Mouse (Mus musculus) thymus, adult 2 months (tissue): ENCODE measurements around the gene Lrp1.

Experiments
- CTCF ChIP-seq: fragments of 200-500 bp; IDR thresholded peaks from 2 replicates; pipeline ENCODE4 v1.5.1; 2012; ENCODE audit warnings: mild to moderate bottlenecking, control low read depth, low read length, moderate library complexity, borderline replicate concordance; ENCODE audit not compliant: control insufficient read depth, poor library complexity, insufficient read depth; ENCODE audit errors: extremely low read depth
- POLR2A ChIP-seq: fragments of 200-500 bp; IDR thresholded peaks from 2 replicates; pipeline ENCODE4 v1.6.1; 2012; ENCODE audit warnings: mild to moderate bottlenecking, low read length, control low read depth, moderate library complexity; ENCODE audit not compliant: control insufficient read depth, poor library complexity, insufficient read depth; ENCODE audit errors: extremely low read depth

GRCm38 (mm10) chr10:127542084-127542483 is 78.9 kb downstream of the Lrp1 start:
- no peak for TF ChIP-seq CTCF
- no peak for TF ChIP-seq POLR2A
